Mouse (Mus musculus) hindbrain, embryonic 16.5 days (tissue): ENCODE measurements at regions not wholly inside any gene's neighbourhood (a gene's known extent, or its start where the extent isn't known, plus 50 kb on each side); places are given as distances from the start of the nearest gene placed in this dataset.

Source experiments
- ATAC-seq: fragments of 200-750 bp; cut with Nextera tagmentation; 2 replicates; pipeline ENCODE4 v1.8.0; 2017; ENCODE audit warnings: moderate TSS enrichment, moderate library complexity
- H3K27ac ChIP-seq: fragments of 300-500 bp; sonication (generic); 2 replicates; pipeline ENCODE4 v1.5.1; 2014; ENCODE audit warnings: low read depth, mild to moderate bottlenecking, control low read depth, low read length, moderate library complexity
- H3K27me3 ChIP-seq: fragments of 300-500 bp; sonication (generic); replicated peaks from 2 replicates; pipeline ENCODE4 v1.6.1; 2014; ENCODE audit warnings: low read length; ENCODE audit not compliant: control insufficient read depth, insufficient read depth
- H3K36me3 ChIP-seq: fragments of 300-500 bp; sonication (generic); 2 replicates; pipeline ENCODE4 v1.6.1; 2014; ENCODE audit warnings: mild to moderate bottlenecking, low read length, moderate library complexity, mixed read lengths; ENCODE audit not compliant: control insufficient read depth, insufficient read depth
- H3K4me1 ChIP-seq: fragments of 300-500 bp; sonication (generic); 2 replicates; pipeline ENCODE4 v1.6.1; 2014; ENCODE audit warnings: low read depth, low read length; ENCODE audit not compliant: control insufficient read depth, insufficient read depth
- H3K4me2 ChIP-seq: fragments of 300-500 bp; sonication (generic); 2 replicates; pipeline ENCODE4 v1.6.1; 2014; ENCODE audit warnings: mild to moderate bottlenecking, low read length, control low read depth, moderate library complexity
- H3K4me3 ChIP-seq: fragments of 300-500 bp; sonication (generic); 2 replicates; pipeline ENCODE4 v1.5.1; 2014; ENCODE audit warnings: mild to moderate bottlenecking, low read length, control low read depth, moderate library complexity
- H3K9ac ChIP-seq: fragments of 300-500 bp; sonication (generic); 2 replicates; pipeline ENCODE4 v1.6.1; 2014; ENCODE audit warnings: low read depth, mild to moderate bottlenecking, control low read depth, low read length, moderate library complexity
- H3K9me3 ChIP-seq: fragments of 300-500 bp; sonication (generic); 2 replicates; pipeline ENCODE4 v1.6.1; 2014; ENCODE audit warnings: mild to moderate bottlenecking, low read length, moderate library complexity; ENCODE audit not compliant: control insufficient read depth
- WGBS: fragments of 180-500 bp; shearing (Covaris S2); extraction: QIAGEN DNeasy Blood & Tissue Kit; methylation state at CpG from one replicate; pipeline ENCODE4 v1.1.7; 2014; 5-methylcytosine and 5-hydroxymethylcytosine counted together

DNA sequence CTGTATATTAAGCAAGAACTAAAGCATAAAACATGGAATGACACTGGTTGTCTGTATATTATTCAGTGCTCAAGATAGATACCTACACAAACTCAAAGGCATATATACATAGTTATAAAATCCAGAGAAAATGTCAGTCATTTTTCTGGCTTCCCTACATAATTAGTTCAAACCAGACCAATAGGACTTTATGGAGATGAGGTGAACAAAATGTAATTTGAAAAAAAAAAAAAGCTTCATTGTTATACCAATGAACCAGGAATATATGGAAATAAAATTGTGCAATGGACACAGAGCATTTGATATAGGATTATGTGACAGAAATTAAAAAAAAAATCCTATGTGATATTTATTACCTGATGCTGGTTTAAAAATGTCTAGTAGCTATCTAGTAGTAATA lies 415.8 kb upstream of the Cdh9 start:
- ATAC-seq = no peak
- no peaks in the 10 kb centered on the region for H3K4me1 ChIP-seq

DNA sequence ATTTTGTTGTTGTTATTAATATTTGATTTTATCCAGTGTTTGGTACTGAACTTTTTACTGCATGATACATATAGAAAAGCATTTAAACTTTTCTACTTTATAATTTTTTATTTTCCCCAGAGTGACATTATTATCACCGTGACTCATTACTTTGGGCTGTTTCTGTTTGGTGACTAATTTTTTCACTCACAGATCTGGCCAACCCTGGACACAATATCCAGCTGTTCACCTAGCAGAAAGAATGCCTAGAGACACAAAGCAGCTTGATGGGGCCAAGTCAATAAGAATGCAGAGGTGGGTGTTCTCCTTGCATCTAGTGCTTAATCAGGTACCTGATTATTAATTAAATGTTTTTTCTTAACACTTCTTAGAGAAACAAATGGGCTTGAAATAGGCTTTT lies 414.7 kb upstream of the Cdh9 start:
- H3K4me3 ChIP-seq = no peak overlapping the region
- no peaks in the 10 kb centered on the region for H3K9me3 ChIP-seq
- 89% methylated on average over 1 of the region's 1 CpGs for WGBS
- no peak for ATAC-seq
- H3K4me1 ChIP-seq = no peaks in the 10 kb centered on the region
- no peak overlapping the region for H3K27ac ChIP-seq
- H3K36me3 ChIP-seq = no peaks in the 10 kb centered on the region
- H3K9ac ChIP-seq = no peak overlapping the region
- no peak overlapping the region for H3K4me2 ChIP-seq
- no peaks in the 10 kb centered on the region for H3K27me3 ChIP-seq

More for the DNA sequence above, 415.8 kb upstream of the Cdh9 start:
- H3K27ac ChIP-seq = no peak overlapping the region
- H3K27me3 ChIP-seq = no peaks in the 10 kb centered on the region
- no peak overlapping the region for H3K4me3 ChIP-seq
- no peaks in the 10 kb centered on the region for H3K36me3 ChIP-seq
- H3K9ac ChIP-seq = no peak overlapping the region
- H3K9me3 ChIP-seq = no peaks in the 10 kb centered on the region
- no peak overlapping the region for H3K4me2 ChIP-seq

GRCm38 (mm10) chr15:16314606-16315005 lies 413.9 kb upstream of the Cdh9 start:
- Histone ChIP-seq H3K4me2 (no peak overlapping the region), H3K27me3 (no peaks in the 10 kb centered on the region), H3K4me1 (no peaks in the 10 kb centered on the region), H3K4me3 (no peak overlapping the region), H3K9me3 (no peaks in the 10 kb centered on the region), H3K27ac (no peak overlapping the region), H3K9ac (no peak overlapping the region), H3K36me3 (no peaks in the 10 kb centered on the region)
- WGBS = 75% methylated on average over 6 of the region's 6 CpGs
- no peak for ATAC-seq

GRCm38 (mm10) chr15:16315085-16315484 lies 413.5 kb upstream of the Cdh9 start:
- H3K4me3 ChIP-seq = no peak overlapping the region
- no peaks in the 10 kb centered on the region for H3K27me3 ChIP-seq
- no peaks in the 10 kb centered on the region for H3K36me3 ChIP-seq
- H3K9ac ChIP-seq = no peak overlapping the region
- WGBS = 97% methylated on average over 1 of the region's 1 CpGs
- H3K9me3 ChIP-seq = no peaks in the 10 kb centered on the region
- no peak overlapping the region for H3K4me2 ChIP-seq
- ATAC-seq = no peak
- H3K4me1 ChIP-seq = no peaks in the 10 kb centered on the region
- no peak overlapping the region for H3K27ac ChIP-seq

- Histone ChIP-seq H3K4me3 (no peak overlapping the region), H3K36me3 (no peaks in the 10 kb centered on the region), H3K27me3 (no peaks in the 10 kb centered on the region), H3K4me2 (no peak overlapping the region), H3K9me3 (no peaks in the 10 kb centered on the region), H3K9ac (no peak overlapping the region), H3K27ac (no peak overlapping the region), H3K4me1 (no peaks in the 10 kb centered on the region)
- no peak for ATAC-seq
- WGBS = 84% methylated on average over 2 of the region's 2 CpGs
These were observed 402.2 kb upstream of the Cdh9 start for GRCm38 (mm10) chr15:16326327-16326726.
